Mouse (Mus musculus) stomach, postnatal 0 days (tissue): ENCODE measurements around the gene Nit2. TPM values are rescaled to one million over a fixed set of nuclear protein-coding genes. Genes with fewer than 3 reads are reported as not detected.

Experiments
- ATAC-seq: fragments of 200-750 bp; cut with Nextera tagmentation; 2 replicates; pipeline ENCODE4 v1.8.0; 2017; ENCODE audit not compliant: low FRiP score, low TSS enrichment
- DNase-seq: peaks from one replicate; pipeline ENCODE4 v3.0.0-alpha.2; 2016; ENCODE audit warnings: low spot score
- H3K27ac ChIP-seq: fragments of 300-500 bp; sonication (generic); replicated peaks from 2 replicates; pipeline ENCODE4 v1.5.1; 2014; ENCODE audit warnings: mild to moderate bottlenecking, control low read depth
- H3K27me3 ChIP-seq: fragments of 300-500 bp; sonication (generic); 2 replicates; pipeline ENCODE4 v1.6.1; 2014; ENCODE audit warnings: low read length; ENCODE audit not compliant: control insufficient read depth, insufficient read depth
- H3K36me3 ChIP-seq: fragments of 300-500 bp; sonication (generic); 2 replicates; pipeline ENCODE4 v1.6.1; 2014; ENCODE audit warnings: low read length, mixed read lengths; ENCODE audit not compliant: control insufficient read depth, insufficient read depth
- H3K4me1 ChIP-seq: fragments of 300-500 bp; sonication (generic); replicated peaks from 2 replicates; pipeline ENCODE4 v1.6.1; 2014; ENCODE audit warnings: antibody characterized with exemption; ENCODE audit not compliant: control insufficient read depth, insufficient read depth
- H3K4me2 ChIP-seq: fragments of 300-500 bp; sonication (generic); replicated peaks from 2 replicates; pipeline ENCODE4 v1.6.1; 2014; ENCODE audit warnings: low read depth, mild to moderate bottlenecking, control low read depth, moderate library complexity
- H3K4me3 ChIP-seq: fragments of 300-500 bp; sonication (generic); 2 replicates; pipeline ENCODE4 v1.5.1; 2014; ENCODE audit warnings: low read depth, low read length, control low read depth
- H3K9ac ChIP-seq: fragments of 300-500 bp; sonication (generic); 2 replicates; pipeline ENCODE4 v1.6.1; 2014; ENCODE audit warnings: mild to moderate bottlenecking, low read length, control low read depth, mixed read lengths
- H3K9me3 ChIP-seq: fragments of 300-500 bp; sonication (generic); 2 replicates; pipeline ENCODE4 v1.6.1; 2016; ENCODE audit warnings: low read length; ENCODE audit not compliant: control insufficient read depth
- CTCF ChIP-seq: IDR thresholded peaks from 2 replicates; pipeline ENCODE4 v1.5.1; 2016; ENCODE audit warnings: antibody characterized with exemption, low read depth, mild to moderate bottlenecking, moderate library complexity
- EP300 ChIP-seq: optimal IDR thresholded peaks from 2 replicates; pipeline ENCODE3; 2016; ENCODE audit warnings: antibody characterized with exemption
- WGBS: fragments of 180-500 bp; shearing (Covaris S2); extraction: QIAGEN DNeasy Blood & Tissue Kit; methylation state at CpG from one replicate; pipeline ENCODE4 v1.1.7; 2014; 5-methylcytosine and 5-hydroxymethylcytosine counted together
- polyA plus RNA-seq: library from polyadenylated mRNA; unstranded; fragments of >200 nt; fragmentation: Nextera tagmentation; extraction: Ambion mirVana; gene quantifications from 2 replicates; pipeline ENCODE4 v1.2.1, GENCODE M21; 2015

The Nit2 gene
- polyA plus RNA-seq, 1 experiment from 2014 or later, result 41.3 TPM

- ATAC-seq (no peak), DNase-seq (no peak)
- no peak for TF ChIP-seq CTCF
- no peak for TF ChIP-seq EP300
- Histone ChIP-seq H3K9me3 (no peaks in the 10 kb centered on the region), H3K27me3 (no peaks in the 10 kb centered on the region), H3K4me3 (no peak overlapping the region), H3K27ac (no peak overlapping the region), H3K4me1 (no peaks in the 10 kb centered on the region), H3K36me3 (peaks cover 10% of the 10 kb centered on the region), H3K9ac (no peak overlapping the region), H3K4me2 (no peak overlapping the region)
- 88% methylated on average over 5 of the region's 5 CpGs for WGBS
These were observed 22.4 kb downstream of the Nit2 start for GRCm38 (mm10) chr16:57144741-57145140.

- H3K4me2 ChIP-seq, result no peak overlapping the region
- ATAC-seq (no peak), DNase-seq (no peak)
- no peak overlapping the region for H3K27ac ChIP-seq
- H3K27me3 ChIP-seq, result no peaks in the 10 kb centered on the region
- no peak overlapping the region for H3K4me3 ChIP-seq
- peaks cover 7% of the 10 kb centered on the region; the same call in 1 of the 2 replicates for H3K36me3 ChIP-seq
- H3K4me1 ChIP-seq, result no peaks in the 10 kb centered on the region
- WGBS, result 91% methylated on average over 6 of the region's 6 CpGs
- no peak for TF ChIP-seq CTCF
- no peak for TF ChIP-seq EP300
- H3K9ac ChIP-seq, result no peak overlapping the region
- no peaks in the 10 kb centered on the region for H3K9me3 ChIP-seq
These were observed 33.5 kb downstream of the Nit2 start for GRCm38 (mm10) chr16:57133611-57134010.

- Histone ChIP-seq H3K9me3 (no peaks in the 10 kb centered on the region), H3K9ac (no peak overlapping the region), H3K27me3 (no peaks in the 10 kb centered on the region), H3K36me3 (peaks cover 4% of the 10 kb centered on the region; the same call in 1 of the 2 replicates), H3K4me1 (no peaks in the 10 kb centered on the region), H3K4me3 (no peak overlapping the region), H3K27ac (no peak overlapping the region), H3K4me2 (no peak overlapping the region)
- no peak for DNase-seq
- no peak for TF ChIP-seq EP300
- no peak for TF ChIP-seq CTCF
- 15% methylated on average over 1 of the region's 1 CpGs for WGBS
- no peak for ATAC-seq
These were observed 34.8 kb downstream of the Nit2 start for GRCm38 (mm10) chr16:57132326-57132725.

GRCm38 (mm10) chr16:57131544-57131943 lies 35.6 kb downstream of the Nit2 start:
- Histone ChIP-seq H3K4me3 (no peak overlapping the region), H3K27ac (0 out of 2 replicates have a peak overlapping the region, but pooled peaks have one; percentile 24), H3K4me1 (no peaks in the 10 kb centered on the region), H3K9ac (no peak overlapping the region), H3K27me3 (no peaks in the 10 kb centered on the region), H3K36me3 (no peaks in the 10 kb centered on the region), H3K4me2 (no peak overlapping the region), H3K9me3 (no peaks in the 10 kb centered on the region)
- ATAC-seq, result no peak
- whole genome bisulfite sequencing, result 75% methylated on average over 4 of the region's 4 CpGs
- no peak for DNase-seq
- no peak for TF ChIP-seq EP300
- no peak for TF ChIP-seq CTCF

- WGBS, result 57% methylated on average over 3 of the region's 3 CpGs
- no peak for TF ChIP-seq CTCF
- TF ChIP-seq EP300, result no peak
- DNase-seq, result no peak
- H3K4me2 ChIP-seq, result no peak overlapping the region
- ATAC-seq, result no peak
- H3K4me3 ChIP-seq, result no peak overlapping the region
- no peaks in the 10 kb centered on the region for H3K4me1 ChIP-seq
- 0 out of 2 replicates have a peak overlapping the region, but pooled peaks have one; percentile 30 for H3K27ac ChIP-seq
- no peaks in the 10 kb centered on the region for H3K27me3 ChIP-seq
- H3K9ac ChIP-seq, result no peak overlapping the region
- no peaks in the 10 kb centered on the region for H3K36me3 ChIP-seq
- H3K9me3 ChIP-seq, result no peaks in the 10 kb centered on the region
These were observed 36.3 kb downstream of the Nit2 start for GRCm38 (mm10) chr16:57130752-57131400.

- TF ChIP-seq CTCF (no peak), EP300 (no peak)
- 26% methylated on average over 2 of the region's 2 CpGs for WGBS
- H3K9ac ChIP-seq, result no peak overlapping the region
- no peaks in the 10 kb centered on the region for H3K9me3 ChIP-seq
- peak; percentile 19 for DNase-seq
- H3K27me3 ChIP-seq, result no peaks in the 10 kb centered on the region
- ATAC-seq, result peak; percentile 65
- H3K36me3 ChIP-seq, result no peaks in the 10 kb centered on the region
- H3K4me2 ChIP-seq, result no peak overlapping the region
- no peak overlapping the region for H3K4me3 ChIP-seq
- 0 out of 2 replicates have a peak, but pooled peaks cover 3% of the 10 kb centered on the region for H3K4me1 ChIP-seq
- H3K27ac ChIP-seq, result peak overlapping the region; percentile 24; the same call in 1 of the 2 replicates
These were observed 39.3 kb downstream of the Nit2 start for GRCm38 (mm10) chr16:57127825-57128224.
